Mouse (Mus musculus) myocyte (in vitro differentiated cells): Measurements from ENCODE around the gene Vdac1.

Source experiments
- CEBPB ChIP-seq: IDR thresholded peaks from 2 replicates; pipeline ENCODE4 v1.6.1; 2011; ENCODE audit warnings: mild to moderate bottlenecking, moderate library complexity; ENCODE audit not compliant: poor library complexity, insufficient read depth, severe bottlenecking
- POLR2A ChIP-seq: IDR thresholded peaks from one replicate; pipeline ENCODE4 v1.6.1; 2011; ENCODE audit warnings: low read depth, mild to moderate bottlenecking, control low read depth, moderate library complexity; ENCODE audit not compliant: insufficient read length
- TCF12 ChIP-seq: IDR thresholded peaks from one replicate; pipeline ENCODE4 v1.6.1; 2011; ENCODE audit warnings: mild to moderate bottlenecking, control low read depth; ENCODE audit not compliant: poor library complexity, insufficient read depth, severe bottlenecking
- USF1 ChIP-seq: IDR thresholded peaks from one replicate; pipeline ENCODE4 v1.6.1; 2011; ENCODE audit warnings: low read depth, mild to moderate bottlenecking, control low read depth, moderate library complexity

GRCm38 (mm10) chr11:52379241-52379640, 18.6 kb downstream of the Vdac1 start:
- TF ChIP-seq CEBPB (no peak), TCF12 (no peak), POLR2A (no peak), USF1 (no peak)
